In genomic region chr10:39170706-39171105, GRCm38 (mm10) we compare ENCODE assay signal across 8 mouse cellular contexts. TPM values are rescaled to one million over a fixed set of nuclear protein-coding genes. Genes with fewer than 3 reads are reported as not detected.
DNase-seq lines count a peak whose midpoint lies in the region; ATAC-seq and TF ChIP-seq lines count a peak whose summit lies in the region.
"Had no signal": no experiment of that assay in that cellular context is flagged by ENCODE, and none has a peak within 500 bp of the region (broad histone marks: within the 10 kb centered on the region; RNA-seq: fewer than 3 reads in every experiment).

No protein-coding gene starts in this region.

- H3K9ac ChIP-seq in lung, embryonic 16.5 days (ENCODE audit: low read length), result no peak overlapping the region
- H3K9ac ChIP-seq in forebrain, embryonic 15.5 days (replicated peaks), result 0 out of 2 replicates have a peak overlapping the region, but pooled peaks have one; percentile 10
- H3K9ac ChIP-seq in limb, embryonic 14.5 days (ENCODE audit: low read depth, low read length, severe bottlenecking), result no peak overlapping the region

- no peaks in the 10 kb centered on the region for H3K36me3 ChIP-seq in lung, embryonic 16.5 days (ENCODE audit: control insufficient read depth, insufficient read depth, low read length)
- no peaks in the 10 kb centered on the region for H3K36me3 ChIP-seq in forebrain, embryonic 15.5 days
- H3K36me3 ChIP-seq in limb, embryonic 14.5 days (ENCODE audit: control insufficient read depth, insufficient read depth, low read length), result no peaks in the 10 kb centered on the region

- 9% methylated on average over 6 of the region's 6 CpGs for WGBS in lung, embryonic 16.5 days
- 7% methylated on average over 6 of the region's 6 CpGs for WGBS in forebrain, embryonic 15.5 days
- WGBS in limb, embryonic 14.5 days, result 20% methylated on average over 6 of the region's 6 CpGs

- H3K9me3 ChIP-seq in lung, embryonic 16.5 days (ENCODE audit: control insufficient read depth, low read length), result no peaks in the 10 kb centered on the region
- no peaks in the 10 kb centered on the region for H3K9me3 ChIP-seq in forebrain, embryonic 15.5 days
- no peaks in the 10 kb centered on the region for H3K9me3 ChIP-seq in limb, embryonic 14.5 days (ENCODE audit: control insufficient read depth, low read length)

- no peak for DNase-seq in lung, postnatal 25 days (ENCODE audit: low spot score)
- no peak for DNase-seq in limb, embryonic 14.5 days (ENCODE audit: low spot score)
- DNase-seq in thymus, postnatal 14 days, result peak; percentile 36
- DNase-seq in urinary bladder, adult 2 months (ENCODE audit: low spot score), result no peak
- no peak for DNase-seq in adrenal gland, postnatal 36 days

- H3K4me2 ChIP-seq in lung, embryonic 16.5 days (ENCODE audit: low read depth, low read length), result peak overlapping the region; percentile 78
- H3K4me2 ChIP-seq in forebrain, embryonic 15.5 days (replicated peaks), result peak overlapping the region; percentile 69
- peak overlapping the region; percentile 31; the same call in 1 of the 2 replicates for H3K4me2 ChIP-seq in limb, embryonic 14.5 days (replicated peaks; ENCODE audit: low read depth, low read length, severe bottlenecking)

- H3K4me1 ChIP-seq in lung, embryonic 16.5 days (replicated peaks; ENCODE audit: control insufficient read depth, insufficient read depth, low read length), result peaks cover 22% of the 10 kb centered on the region
- peaks cover 45% of the 10 kb centered on the region for H3K4me1 ChIP-seq in forebrain, embryonic 15.5 days
- H3K4me1 ChIP-seq in limb, embryonic 14.5 days (ENCODE audit: control insufficient read depth, insufficient read depth, low read length), result 0 out of 2 replicates have a peak, but pooled peaks cover 23% of the 10 kb centered on the region

- H3K4me3 ChIP-seq in lung, embryonic 16.5 days (ENCODE audit: low read length), result no peak overlapping the region
- H3K4me3 ChIP-seq in forebrain, embryonic 15.5 days, result peak overlapping the region; percentile 46
- H3K4me3 ChIP-seq in limb, embryonic 14.5 days (replicated peaks; ENCODE audit: low read length), result no peak overlapping the region

- no peak for ATAC-seq in lung, embryonic 16.5 days (ENCODE audit: low read depth)
- ATAC-seq in forebrain, embryonic 15.5 days (replicated peaks), result peak; percentile 4; the same call in 1 of the 2 replicates
- no peak for ATAC-seq in limb, embryonic 14.5 days (ENCODE audit: low FRiP score, low read depth)

- TF ChIP-seq POLR2A in limb, embryonic 14.5 days (IDR thresholded peaks at IDR 0.05; ENCODE audit: borderline replicate concordance, extremely low read depth, insufficient read depth, insufficient read length), result no peak

- H3K27ac ChIP-seq in lung, embryonic 16.5 days (ENCODE audit: low read length), result no peak overlapping the region
- peak overlapping the region; percentile 68 for H3K27ac ChIP-seq in forebrain, embryonic 15.5 days (replicated peaks)
- no peak overlapping the region for H3K27ac ChIP-seq in limb, embryonic 14.5 days (replicated peaks; ENCODE audit: low read depth, low read length)

- H3K27me3 ChIP-seq in lung, embryonic 16.5 days (ENCODE audit: control insufficient read depth, insufficient read depth, low read depth, low read length), result no peaks in the 10 kb centered on the region; the same call in 1 of the 2 replicates
- H3K27me3 ChIP-seq in forebrain, embryonic 15.5 days, result no peaks in the 10 kb centered on the region; the same call in 1 of the 2 replicates
- H3K27me3 ChIP-seq in limb, embryonic 14.5 days (ENCODE audit: control insufficient read depth, insufficient read depth, low read length), result no peaks in the 10 kb centered on the region

RNA-seq across cellular contexts. Expression of gene Ccn6, which starts 7.1 kb away (rescaled TPM):
- polyA plus RNA-seq in lung, embryonic 16.5 days (2015; fragmentation: Nextera tagmentation; extraction: Ambion mirVana), result 0.30 and 0.67 TPM in 2 replicates
- 0.13 and 0.52 TPM in 2 replicates for polyA plus RNA-seq in forebrain, embryonic 15.5 days (2015; fragmentation: Nextera tagmentation; extraction: Ambion mirVana)
- 2.0 and 2.5 TPM in 2 replicates for polyA plus RNA-seq in limb, embryonic 14.5 days (2012; rRNA removed)
- 0.90 and 1.3 TPM in 2 replicates for polyA plus RNA-seq in limb, embryonic 14.5 days (2014; fragmentation: Nextera tagmentation; extraction: Ambion mirVana)
- 0.25 and 0.26 TPM in 2 replicates for polyA plus RNA-seq in urinary bladder, adult 2 months (2012; rRNA removed)
- under 1 TPM; 0.26 to 0.70 TPM for total RNA-seq in adrenal gland, postnatal 36 days (2021)
- polyA plus RNA-seq: large intestine, adult 2 months had no signal

RNA-seq across cellular contexts. Expression of gene Tube1, which starts 36.9 kb away (rescaled TPM):
- 18.4 and 20.6 TPM in 2 replicates for polyA plus RNA-seq in lung, embryonic 16.5 days (2015; fragmentation: Nextera tagmentation; extraction: Ambion mirVana)
- 10.2 and 11.1 TPM in 2 replicates for polyA plus RNA-seq in forebrain, embryonic 15.5 days (2015; fragmentation: Nextera tagmentation; extraction: Ambion mirVana)
- 21.1 and 22.8 TPM in 2 replicates for polyA plus RNA-seq in limb, embryonic 14.5 days (2012; rRNA removed)
- 15.6 and 18.0 TPM in 2 replicates for polyA plus RNA-seq in limb, embryonic 14.5 days (2014; fragmentation: Nextera tagmentation; extraction: Ambion mirVana)
- polyA plus RNA-seq in urinary bladder, adult 2 months (2012; rRNA removed), result 2.2 and 2.8 TPM in 2 replicates
- 1 to 10 TPM in 1 of 2 experiments, under 1 TPM in 1; 0.89 to 1.6 TPM for total RNA-seq in adrenal gland, postnatal 36 days (2021)

RNA-seq across cellular contexts. Expression of gene Fam229b, which starts 37.0 kb away (rescaled TPM):
- polyA plus RNA-seq in lung, embryonic 16.5 days (2015; fragmentation: Nextera tagmentation; extraction: Ambion mirVana), result 12.3 and 12.5 TPM in 2 replicates
- 26.0 and 29.4 TPM in 2 replicates for polyA plus RNA-seq in forebrain, embryonic 15.5 days (2015; fragmentation: Nextera tagmentation; extraction: Ambion mirVana)
- 7.6 and 7.9 TPM in 2 replicates for polyA plus RNA-seq in limb, embryonic 14.5 days (2012; rRNA removed)
- polyA plus RNA-seq in limb, embryonic 14.5 days (2014; fragmentation: Nextera tagmentation; extraction: Ambion mirVana), result 10.9 and 13.0 TPM in 2 replicates
- polyA plus RNA-seq in urinary bladder, adult 2 months (2012; rRNA removed), result 5.9 and 7.3 TPM in 2 replicates
- 1 to 10 TPM; 3.0 to 3.5 TPM for total RNA-seq in adrenal gland, postnatal 36 days (2021)
